Mouse (Mus musculus) embryonic facial prominence, embryonic 11.5 days (tissue): ENCODE measurements around the gene Acrv1. TPM values are rescaled to one million over a fixed set of nuclear protein-coding genes. Genes with fewer than 3 reads are reported as not detected.
A peak's percentile ranks its signal among the peaks of the same experiment; 100 is the strongest.

Experiments
- ATAC-seq: fragments of 200-750 bp; cut with Nextera tagmentation; replicated peaks from 2 replicates; pipeline ENCODE4 v1.8.0; 2017; ENCODE audit warnings: low read depth; ENCODE audit not compliant: insufficient number of reproducible peaks, low FRiP score, low TSS enrichment
- DNase-seq: peaks from one replicate; pipeline ENCODE4 v3.0.0-alpha.2; 2015; ENCODE audit warnings: low spot score
- H3K27ac ChIP-seq: fragments of 300-500 bp; sonication (generic); replicated peaks from 2 replicates; pipeline ENCODE4 v1.5.1; 2014; ENCODE audit warnings: mild to moderate bottlenecking, low read depth, low read length, control low read depth
- H3K27me3 ChIP-seq: fragments of 300-500 bp; sonication (generic); 2 replicates; pipeline ENCODE4 v1.6.1; 2014; ENCODE audit warnings: mild to moderate bottlenecking, low read length, moderate library complexity, mixed read lengths; ENCODE audit not compliant: control insufficient read depth, insufficient read depth
- H3K36me3 ChIP-seq: fragments of 300-500 bp; sonication (generic); replicated peaks from 2 replicates; pipeline ENCODE4 v1.6.1; 2014; ENCODE audit warnings: low read depth, mild to moderate bottlenecking, low read length, moderate library complexity, mixed read lengths; ENCODE audit not compliant: control insufficient read depth, insufficient read depth
- H3K4me1 ChIP-seq: fragments of 300-500 bp; sonication (generic); 2 replicates; pipeline ENCODE4 v1.6.1; 2014; ENCODE audit warnings: low read length, mixed read lengths; ENCODE audit not compliant: control insufficient read depth, insufficient read depth
- H3K4me2 ChIP-seq: fragments of 300-500 bp; sonication (generic); 2 replicates; pipeline ENCODE4 v1.6.1; 2014; ENCODE audit warnings: low read depth, mild to moderate bottlenecking, control low read depth, low read length, moderate library complexity
- H3K4me3 ChIP-seq: fragments of 300-500 bp; sonication (generic); 2 replicates; pipeline ENCODE4 v1.5.1; 2014; ENCODE audit warnings: low read depth, low read length, control low read depth
- H3K9ac ChIP-seq: fragments of 300-500 bp; sonication (generic); replicated peaks from 2 replicates; pipeline ENCODE4 v1.6.1; 2014; ENCODE audit warnings: mild to moderate bottlenecking, control low read depth, low read length
- H3K9me3 ChIP-seq: fragments of 300-500 bp; sonication (generic); replicated peaks from 2 replicates; pipeline ENCODE4 v1.6.1; 2016; ENCODE audit warnings: mild to moderate bottlenecking, low read length, inconsistent platforms, mixed read lengths; ENCODE audit not compliant: control insufficient read depth
- WGBS: fragments of 180-500 bp; shearing (Covaris S2); extraction: QIAGEN DNeasy Blood & Tissue Kit; methylation state at CpG from one replicate; pipeline ENCODE4 v1.1.7; 2014; 5-methylcytosine and 5-hydroxymethylcytosine counted together
- polyA plus RNA-seq: library from polyadenylated mRNA; unstranded; fragments of >200 nt; fragmentation: Nextera tagmentation; extraction: Ambion mirVana; gene quantifications from 2 replicates; pipeline ENCODE4 v1.2.1, GENCODE M21; 2014

Gene Acrv1
- polyA plus RNA-seq, 1 experiment from 2014 or later: not detected

GRCm38 (mm10) chr9:36726131-36727033 lies 33.4 kb downstream of the Acrv1 start:
- Histone ChIP-seq H3K4me1 (no peaks in the 10 kb centered on the region), H3K36me3 (no peaks in the 10 kb centered on the region), H3K4me3 (peak overlapping the region; percentile 70), H3K4me2 (peak overlapping the region; percentile 65), H3K27me3 (no peaks in the 10 kb centered on the region), H3K9ac (peak overlapping the region; percentile 85), H3K9me3 (no peaks in the 10 kb centered on the region), H3K27ac (peak overlapping the region; percentile 94)
- ATAC-seq (peak; percentile 93), DNase-seq (peak; percentile 96)
- under 1% methylated on average over 45 of the region's 53 CpGs for WGBS

- H3K9ac ChIP-seq: peak within 1 kb of the TSS; percentile 85
- H3K9me3 ChIP-seq: no peaks in the 10 kb centered on the region
- no peaks in the 10 kb centered on the region for H3K27me3 ChIP-seq
- no peak for ATAC-seq
- peak within 1 kb of the TSS; percentile 94 for H3K27ac ChIP-seq
- peak within 1 kb of the TSS; percentile 70 for H3K4me3 ChIP-seq
- no peak for DNase-seq
- 12% methylated on average over 12 of the region's 12 CpGs for WGBS
- H3K36me3 ChIP-seq: no peaks in the 10 kb centered on the region; the same call in 1 of the 2 replicates
- no peaks in the 10 kb centered on the region for H3K4me1 ChIP-seq
- peak within 1 kb of the TSS; percentile 65 for H3K4me2 ChIP-seq
Measured at GRCm38 (mm10) chr9:36727034-36727755, 34.2 kb downstream of the Acrv1 start, which contains the start of gene Chek1. Gene Chek1, minus strand, starts transcription at chr9:36727065.

Other genes with a start within 250 kb of the Acrv1 start
- gene Gm9513, start 217.6 kb upstream of the Acrv1 start, polyA plus RNA-seq: not detected in 2 replicates
- not detected in 2 replicates for gene Gm5615, start 151.3 kb upstream of the Acrv1 start, polyA plus RNA-seq
- gene Gm17689, start 110.6 kb upstream of the Acrv1 start, polyA plus RNA-seq: not detected in 2 replicates
- gene A630095E13Rik, start 49.8 kb upstream of the Acrv1 start, polyA plus RNA-seq: not detected in 2 replicates
- gene Chek1, start 33.8 kb downstream of the Acrv1 start, polyA plus RNA-seq: 65.9 and 68.6 TPM in 2 replicates
- 212 and 214 TPM in 2 replicates for gene Stt3a, start 74.5 kb downstream of the Acrv1 start, polyA plus RNA-seq
- gene Ei24, start 104.2 kb downstream of the Acrv1 start, polyA plus RNA-seq: 71.0 and 73.6 TPM in 2 replicates
- gene Fez1, start 128.6 kb downstream of the Acrv1 start, polyA plus RNA-seq: 107 and 110 TPM in 2 replicates